Mouse (Mus musculus) embryonic stem cell, embryonic (primary cell): ENCODE results near the gene Klhl29.

ENCODE experiments used
- CTCF ChIA-PET, 4 experiments: fragments of 300-600 bp in 2 of 4; fragments of 350-600 bp in 2 of 4; sonication (Branson Sonifier 250); formaldehyde crosslinking; loops; one replicate each; lab custom pipeline; 2022; ENCODE audit warnings: inconsistent platforms in 2 of 4; lab: Charles Lee
- POLR2A ChIA-PET, 4 experiments: fragments of 300-600 bp in 2 of 4; fragments of 350-600 bp in 2 of 4; sonication (Branson Sonifier 250); formaldehyde crosslinking; loops; one replicate each; lab custom pipeline; 2022; ENCODE audit warnings: antibody characterized with exemption in 4 of 4, inconsistent platforms in 1 of 4; lab: Charles Lee

The Klhl29 gene

GRCm38 (mm10) chr12:5375616-5376461 lies at the start of gene Klhl29:
TSS of gene Klhl29 (minus strand) at chr12:5375682.
- CTCF ChIA-PET: interaction anchor here in 3 of 4 experiments (0.6 to 1.4 kb wide), 7 partner anchors 12 to 1678 kb away, joined by 3 to 4 read pairs (median 3); no protein-coding TSS in a partner anchor
- POLR2A ChIA-PET: interaction anchor here in 3 of 4 experiments (0.5 to 2.0 kb wide), 13 partner anchors 11 to 1395 kb away, joined by 3 to 5 read pairs (median 3); partner anchors contain the start of gene Sf3b6 (in 2 of the 3)

GRCm38 (mm10) chr12:5425276-5425675 lies 49.8 kb upstream of the Klhl29 start:
- CTCF ChIA-PET: no interaction called here
- POLR2A ChIA-PET: interaction anchor here in 2 of 4 experiments (0.7 to 1.3 kb wide), 3 partner anchors 9 to 504 kb away, joined by 3 read pairs; no protein-coding TSS in a partner anchor

- CTCF ChIA-PET: interaction anchor here in 1 of 4 experiments (0.7 kb wide), 1 partner anchor 50 kb away, joined by 6 read pairs; no protein-coding TSS in a partner anchor
Observed at GRCm38 (mm10) chr12:5415806-5416205, 40.3 kb upstream of the Klhl29 start.

GRCm38 (mm10) chr12:5413976-5414375 lies 38.5 kb upstream of the Klhl29 start:
- CTCF ChIA-PET: interaction anchor here in 1 of 4 experiments (0.6 kb wide), 1 partner anchor 26 kb away, joined by 7 read pairs; no protein-coding TSS in a partner anchor
- POLR2A ChIA-PET: interaction anchor here in 1 of 4 experiments (0.6 to 0.7 kb wide), 2 partner anchors 50 to 258 kb away, joined by 3 read pairs; no protein-coding TSS in a partner anchor

More at GRCm38 (mm10) chr12:5415806-5416205, 40.3 kb upstream of the Klhl29 start:
- POLR2A ChIA-PET: no interaction called here

- CTCF ChIA-PET: interaction anchor here in 2 of 4 experiments (0.7 to 2.3 kb wide), 2 partner anchors 19 to 269 kb away, joined by 3 to 9 read pairs; no protein-coding TSS in a partner anchor
Observed at GRCm38 (mm10) chr12:5411761-5412537, 36.5 kb upstream of the Klhl29 start.

GRCm38 (mm10) chr12:5411346-5411745 lies 35.9 kb upstream of the Klhl29 start:
- ChIA-PET POLR2A (interaction anchor here in 2 of 4 experiments (0.6 to 1.0 kb wide), 2 partner anchors 14 to 352 kb away, joined by 3 to 4 read pairs; no protein-coding TSS in a partner anchor), CTCF (interaction anchor here (0.6 to 2.3 kb wide), 11 partner anchors 8 to 268 kb away, joined by 3 to 9 read pairs (median 4); no protein-coding TSS in a partner anchor)

More at GRCm38 (mm10) chr12:5411761-5412537, 36.5 kb upstream of the Klhl29 start:
- POLR2A ChIA-PET: no interaction called here

- CTCF ChIA-PET: interaction anchor here (0.5 to 2.3 kb wide), 35 partner anchors 8 to 1419 kb away, joined by 3 to 15 read pairs (median 3); no protein-coding TSS in a partner anchor
- POLR2A ChIA-PET: interaction anchor here in 2 of 4 experiments (0.5 to 1.0 kb wide), 4 partner anchors 14 to 153 kb away, joined by 3 read pairs; partner anchors contain the start of gene Klhl29 (in 1 of the 2)
Observed at GRCm38 (mm10) chr12:5410391-5411115, 35.1 kb upstream of the Klhl29 start.

- ChIA-PET POLR2A (no interaction called here), CTCF (no interaction called here)
Observed at GRCm38 (mm10) chr12:5407175-5407574, 31.7 kb upstream of the Klhl29 start.

- CTCF ChIA-PET: no interaction called here
- POLR2A ChIA-PET: no interaction called here
Observed at GRCm38 (mm10) chr12:5397423-5397822, 21.9 kb upstream of the Klhl29 start.

GRCm38 (mm10) chr12:5395188-5395587 lies 19.7 kb upstream of the Klhl29 start:
- CTCF ChIA-PET: no interaction called here
- POLR2A ChIA-PET: interaction anchor here in 1 of 4 experiments (0.5 to 0.6 kb wide), 2 partner anchors 21 to 555 kb away, joined by 3 read pairs; no protein-coding TSS in a partner anchor

GRCm38 (mm10) chr12:5387112-5387511 lies 11.6 kb upstream of the Klhl29 start:
- CTCF ChIA-PET: interaction anchor here in 3 of 4 experiments (0.6 to 1.2 kb wide), 7 partner anchors 23 to 1178 kb away, joined by 3 to 8 read pairs (median 6); no protein-coding TSS in a partner anchor

GRCm38 (mm10) chr12:5386688-5387087 lies 11.2 kb upstream of the Klhl29 start:
- ChIA-PET POLR2A (interaction anchor here in 2 of 4 experiments (0.6 to 1.3 kb wide), 4 partner anchors 11 to 241 kb away, joined by 3 to 7 read pairs (median 4); partner anchors contain the start of gene Klhl29 (in 2 of the 2)), CTCF (interaction anchor here in 3 of 4 experiments (0.6 to 1.2 kb wide), 5 partner anchors 24 to 1178 kb away, joined by 3 to 8 read pairs (median 6); no protein-coding TSS in a partner anchor)

More at GRCm38 (mm10) chr12:5387112-5387511, 11.6 kb upstream of the Klhl29 start:
- POLR2A ChIA-PET: interaction anchor here in 3 of 4 experiments (0.5 to 1.3 kb wide), 5 partner anchors 11 to 439 kb away, joined by 3 to 7 read pairs (median 4); partner anchors contain the start of gene Klhl29 (in 2 of the 3)

GRCm38 (mm10) chr12:5381694-5382093 lies 6.2 kb upstream of the Klhl29 start:
- CTCF ChIA-PET: no interaction called here
- POLR2A ChIA-PET: interaction anchor here in 1 of 4 experiments (0.7 kb wide), 1 partner anchor 540 kb away, joined by 3 read pairs; no protein-coding TSS in a partner anchor

GRCm38 (mm10) chr12:5374684-5375615 lies 532 bp downstream of the Klhl29 start:
- CTCF ChIA-PET: interaction anchor here (0.6 to 1.4 kb wide), 6 partner anchors 13 to 463 kb away, joined by 3 to 4 read pairs (median 4); no protein-coding TSS in a partner anchor
- POLR2A ChIA-PET: interaction anchor here in 3 of 4 experiments (0.8 to 2.0 kb wide), 15 partner anchors 12 to 558 kb away, joined by 3 to 6 read pairs (median 3); partner anchors contain the start of gene Sf3b6 (in 2 of the 3)

- POLR2A ChIA-PET: interaction anchor here in 3 of 4 experiments (0.8 to 1.8 kb wide), 6 partner anchors 21 to 557 kb away, joined by 3 to 6 read pairs (median 3); partner anchors contain the start of gene Sf3b6 (in 1 of the 3)
- CTCF ChIA-PET: interaction anchor here in 2 of 4 experiments (1.1 to 1.2 kb wide), 2 partner anchors 231 kb away, joined by 4 read pairs; no protein-coding TSS in a partner anchor
Observed at GRCm38 (mm10) chr12:5374196-5374683, 1.2 kb downstream of the Klhl29 start.
